In genomic region chr10:93159651-93160496, GRCm38 (mm10) we compare ENCODE assay signal across 8 mouse cellular contexts. TPM values are rescaled to one million over a fixed set of nuclear protein-coding genes. Genes with fewer than 3 reads are reported as not detected.
DNase-seq lines count a peak whose midpoint lies in the region; ATAC-seq and TF ChIP-seq lines count a peak whose summit lies in the region.

No protein-coding gene starts in this region.

- H3K27me3 ChIP-seq in Patski: no peaks in the 10 kb centered on the region
- no peaks in the 10 kb centered on the region for H3K27me3 ChIP-seq in hindbrain, embryonic 10.5 days (ENCODE audit: insufficient read depth, poor library complexity, severe bottlenecking)

- CTCF ChIA-PET in Patski (lab: Charles Lee): interaction anchor here (2.6 kb wide), 1 partner anchor 132 kb away, joined by 11 read pairs; no protein-coding TSS in a partner anchor

- no peaks in the 10 kb centered on the region for H3K36me3 ChIP-seq in hindbrain, embryonic 10.5 days

- peaks cover 33% of the 10 kb centered on the region for H3K4me1 ChIP-seq in hindbrain, embryonic 10.5 days (replicated peaks)

- peak overlapping the region; percentile 99 for H3K4me3 ChIP-seq in hindbrain, embryonic 10.5 days

- ATAC-seq in Patski: peak; percentile 32
- ATAC-seq in megakaryocyte-erythroid progenitor cell, adult 5-6 weeks (replicated peaks; ENCODE audit: low FRiP score, low TSS enrichment, poor library complexity, severe bottlenecking): peak; percentile 15; the same call in 1 of the 2 replicates

- peak overlapping the region; percentile 99 for H3K27ac ChIP-seq in hindbrain, embryonic 10.5 days

- H3K9me3 ChIP-seq in hindbrain, embryonic 10.5 days: no peaks in the 10 kb centered on the region

- peak; percentile 75 for DNase-seq in kidney, adult 11 months
- no peak for DNase-seq in kidney, postnatal 14 days
- DNase-seq in Patski (ENCODE audit: low read depth, low spot score): no peak
- DNase-seq in hindbrain, embryonic 10.5 days (ENCODE audit: low spot score): no peak
- no peak for DNase-seq in urinary bladder, adult 2 months (ENCODE audit: low spot score)
- no peak for DNase-seq in embryo, embryonic 10.5 days (ENCODE audit: low spot score)
- no peak for DNase-seq in adrenal gland, postnatal 14 days

- in situ Hi-C loops in Patski (cut with MboI; ENCODE audit: low pct_unique_long_range_greater_than_20kb): loop anchor here (5.0 to 10.0 kb wide), 4 partner anchors 75 to 265 kb away; no protein-coding TSS in a partner anchor

- no peak for TF ChIP-seq CTCF in Patski (IDR thresholded peaks at IDR 0.05)

- 28% methylated on average over 17 of the region's 17 CpGs for whole genome bisulfite sequencing in hindbrain, embryonic 10.5 days

- POLR2A ChIA-PET in Patski (lab: Charles Lee): interaction anchor here (0.6 to 1.7 kb wide), 8 partner anchors 21 to 133 kb away, joined by 3 to 6 read pairs (median 4); no protein-coding TSS in a partner anchor

RNA-seq across cellular contexts. Expression of gene Cdk17, which starts 0.8 kb away (rescaled TPM):
- polyA plus RNA-seq in Patski (2021): 29.9 TPM
- polyA plus RNA-seq in hindbrain, embryonic 10.5 days (2016; fragmentation: Nextera tagmentation; extraction: Ambion mirVana): 20.6 and 22.6 TPM in 2 replicates
- 48.0 and 71.7 TPM in 2 replicates for total RNA-seq in megakaryocyte-erythroid progenitor cell, adult 5-6 weeks (2014; fragmentation: Nextera tagmentation)
- total RNA-seq in megakaryocyte-erythroid progenitor cell, adult 5-6 weeks (2017): 69.4 and 88.0 TPM in 2 replicates
- 27.2 and 27.6 TPM in 2 replicates for polyA plus RNA-seq in urinary bladder, adult 2 months (2012; rRNA removed)
- 31.4 and 33.2 TPM in 2 replicates for total RNA-seq in adrenal gland, postnatal 14 days (2021)
